ENCODE assay signal across 10 mouse cellular contexts in the genomic region with DNA sequence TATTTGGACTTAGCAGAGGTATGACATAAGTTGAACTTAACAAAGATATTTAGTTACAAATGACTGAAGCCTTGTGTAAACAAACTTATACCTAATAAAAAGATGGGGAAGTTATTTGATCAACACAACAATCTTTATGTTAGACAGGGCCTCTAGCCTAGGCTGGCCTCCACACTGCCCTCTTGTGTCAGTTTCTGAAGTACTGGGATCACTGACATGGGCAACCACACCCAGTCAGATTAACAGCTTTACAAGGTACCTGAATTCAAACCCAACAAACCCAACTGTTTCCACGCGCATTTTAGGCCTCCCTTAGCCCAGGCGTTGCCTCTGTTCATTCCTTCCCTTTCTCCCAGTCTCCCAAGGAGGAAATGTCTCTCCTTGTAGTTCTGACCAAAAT. TPM values are rescaled to one million over a fixed set of nuclear protein-coding genes. Genes with fewer than 3 reads are reported as not detected.
DNase-seq lines count a peak whose midpoint lies in the region; ATAC-seq and TF ChIP-seq lines count a peak whose summit lies in the region.
"Had no signal": no experiment of that assay in that cellular context is flagged by ENCODE, and none has a peak within 500 bp of the region (broad histone marks: within the 10 kb centered on the region; RNA-seq: fewer than 3 reads in every experiment).

No protein-coding gene starts in this region.

- TF ChIP-seq EP300 in stomach, postnatal 0 days (optimal IDR thresholded peaks at IDR 0.05) = no peak

- H3K9ac ChIP-seq in liver, adult 2 months (ENCODE audit: low read depth, low read length) = no peak overlapping the region
- no peak overlapping the region for H3K9ac ChIP-seq in liver, embryonic 11.5 days (ENCODE audit: low read depth, low read length)
- no peak overlapping the region for H3K9ac ChIP-seq in stomach, postnatal 0 days (ENCODE audit: low read length)
- no peak overlapping the region for H3K9ac ChIP-seq in neural tube, embryonic 15.5 days (replicated peaks)

- H3K36me3 ChIP-seq in liver, adult 2 months (ENCODE audit: control insufficient read depth, insufficient read depth, low read length) = no peaks in the 10 kb centered on the region
- H3K36me3 ChIP-seq in liver, embryonic 11.5 days (ENCODE audit: control insufficient read depth, insufficient read depth, low read length) = no peaks in the 10 kb centered on the region
- no peaks in the 10 kb centered on the region for H3K36me3 ChIP-seq in stomach, postnatal 0 days (ENCODE audit: control insufficient read depth, insufficient read depth, low read length)
- H3K36me3 ChIP-seq in neural tube, embryonic 15.5 days = no peaks in the 10 kb centered on the region

- no peak overlapping the region for H3K4me2 ChIP-seq in liver, embryonic 11.5 days
- H3K4me2 ChIP-seq in stomach, postnatal 0 days (replicated peaks; ENCODE audit: low read depth) = no peak overlapping the region
- no peak overlapping the region for H3K4me2 ChIP-seq in neural tube, embryonic 15.5 days
- H3K4me2 ChIP-seq: midbrain, embryonic 11.5 days had no signal

- TF ChIP-seq CTCF in liver, adult 2 months (IDR thresholded peaks at IDR 0.05; ENCODE audit: low read depth, low read length) = peak; percentile 58; the same call in 1 of the 2 replicates
- peak; percentile 65 for TF ChIP-seq CTCF in stomach, postnatal 0 days (IDR thresholded peaks at IDR 0.05; ENCODE audit: low read depth)

- peak; percentile 30 to 41 for DNase-seq in cerebellum, postnatal 10 days
- peak; percentile 45 for DNase-seq in liver, adult 2 months (ENCODE audit: extremely low read depth, low read depth, low spot score)
- DNase-seq in liver, embryonic 11.5 days (ENCODE audit: low spot score) = no peak
- peak; percentile 35 for DNase-seq in embryo, embryonic 10.5 days (ENCODE audit: low spot score)
- DNase-seq in stomach, postnatal 0 days (ENCODE audit: low spot score) = peak; percentile 46
- DNase-seq in cerebellum, adult 9-11 months = no peak

- peaks cover 12% of the 10 kb centered on the region for H3K4me1 ChIP-seq in liver, adult 2 months (ENCODE audit: control insufficient read depth, insufficient read depth, low read length)
- H3K4me1 ChIP-seq in liver, embryonic 11.5 days (replicated peaks; ENCODE audit: control insufficient read depth, insufficient read depth, low read length) = peaks cover 6% of the 10 kb centered on the region
- no peaks in the 10 kb centered on the region for H3K4me1 ChIP-seq in stomach, postnatal 0 days (replicated peaks; ENCODE audit: control insufficient read depth, insufficient read depth)
- no peaks in the 10 kb centered on the region for H3K4me1 ChIP-seq in neural tube, embryonic 15.5 days

- no peaks in the 10 kb centered on the region for H3K9me3 ChIP-seq in liver, embryonic 11.5 days (ENCODE audit: control insufficient read depth, low read length)
- H3K9me3 ChIP-seq in stomach, postnatal 0 days (ENCODE audit: control insufficient read depth, low read length) = no peaks in the 10 kb centered on the region
- H3K9me3 ChIP-seq in neural tube, embryonic 15.5 days (replicated peaks) = no peaks in the 10 kb centered on the region

- no peaks in the 10 kb centered on the region for H3K27me3 ChIP-seq in liver, adult 2 months (ENCODE audit: control insufficient read depth, insufficient read depth, low read length)
- H3K27me3 ChIP-seq in liver, embryonic 11.5 days (replicated peaks; ENCODE audit: control insufficient read depth, insufficient read depth, low read length) = no peaks in the 10 kb centered on the region
- H3K27me3 ChIP-seq in stomach, postnatal 0 days (ENCODE audit: control insufficient read depth, insufficient read depth, low read length) = no peaks in the 10 kb centered on the region
- no peaks in the 10 kb centered on the region for H3K27me3 ChIP-seq in neural tube, embryonic 15.5 days (replicated peaks)

- H3K4me3 ChIP-seq in liver, adult 2 months (ENCODE audit: insufficient read depth, low read depth, low read length) = no peak overlapping the region
- no peak overlapping the region for H3K4me3 ChIP-seq in liver, embryonic 11.5 days (ENCODE audit: low read depth, low read length)
- no peak overlapping the region for H3K4me3 ChIP-seq in stomach, postnatal 0 days (ENCODE audit: low read depth, low read length)
- no peak overlapping the region for H3K4me3 ChIP-seq in neural tube, embryonic 15.5 days (replicated peaks)

- no peak for ATAC-seq in cerebellum, adult (ENCODE audit: insufficient number of reproducible peaks, low FRiP score, low TSS enrichment)
- no peak for ATAC-seq in liver, embryonic 11.5 days (replicated peaks; ENCODE audit: low FRiP score)
- no peak for ATAC-seq in stomach, postnatal 0 days (ENCODE audit: low FRiP score, low TSS enrichment)
- no peak for ATAC-seq in neural tube, embryonic 15.5 days (ENCODE audit: low FRiP score)
- ATAC-seq: hindbrain, embryonic 16.5 days had no signal

- no peaks in the 10 kb centered on the region for H3K79me2 ChIP-seq in liver, adult 2 months (ENCODE audit: control insufficient read depth, insufficient read depth, low read length)

- TF ChIP-seq POLR2A in liver, adult 2 months (IDR thresholded peaks at IDR 0.05; ENCODE audit: extremely low read depth, insufficient read depth, low read length) = no peak

- 91% methylated on average over 3 of the region's 3 CpGs for WGBS in liver, adult 2 months
- WGBS in liver, embryonic 11.5 days = 77% methylated on average over 3 of the region's 3 CpGs
- 85% methylated on average over 3 of the region's 3 CpGs for WGBS in stomach, postnatal 0 days
- 80% methylated on average over 3 of the region's 3 CpGs for WGBS in neural tube, embryonic 15.5 days

- no peak overlapping the region; the same call in 1 of the 2 replicates for H3K27ac ChIP-seq in liver, adult 2 months (replicated peaks; ENCODE audit: insufficient read depth, low read depth, low read length)
- no peak overlapping the region for H3K27ac ChIP-seq in liver, embryonic 11.5 days (ENCODE audit: low read depth, low read length)
- no peak overlapping the region for H3K27ac ChIP-seq in stomach, postnatal 0 days (replicated peaks)
- no peak overlapping the region for H3K27ac ChIP-seq in neural tube, embryonic 15.5 days (replicated peaks)

RNA-seq across cellular contexts. Expression of gene 4921524J17Rik, which starts 28.7 kb away (rescaled TPM):
- total RNA-seq in liver, adult 2 months (2014; rRNA removed) = 6.2 and 8.6 TPM in 2 replicates
- polyA plus RNA-seq in liver, adult 2 months (2012; rRNA removed) = 2.9 TPM in 2 replicates
- 38.3 TPM in 2 replicates for polyA plus RNA-seq in liver, embryonic 11.5 days (2014; fragmentation: Nextera tagmentation; extraction: Ambion mirVana)
- 24.9 and 29.0 TPM in 2 replicates for polyA plus RNA-seq in stomach, postnatal 0 days (2015; fragmentation: Nextera tagmentation; extraction: Ambion mirVana)
- 37.4 and 37.6 TPM in 2 replicates for polyA plus RNA-seq in neural tube, embryonic 15.5 days (2015; fragmentation: Nextera tagmentation; extraction: Ambion mirVana)

RNA-seq across cellular contexts. Expression of gene Gpt2, which starts 31.0 kb away (rescaled TPM):
- total RNA-seq in liver, adult 2 months (2014; rRNA removed) = 345 and 351 TPM in 2 replicates
- polyA plus RNA-seq in liver, adult 2 months (2012; rRNA removed) = 135 and 180 TPM in 2 replicates
- polyA plus RNA-seq in liver, embryonic 11.5 days (2014; fragmentation: Nextera tagmentation; extraction: Ambion mirVana) = 25.7 and 27.0 TPM in 2 replicates
- polyA plus RNA-seq in stomach, postnatal 0 days (2015; fragmentation: Nextera tagmentation; extraction: Ambion mirVana) = 32.7 and 37.6 TPM in 2 replicates
- 51.2 and 60.2 TPM in 2 replicates for polyA plus RNA-seq in neural tube, embryonic 15.5 days (2015; fragmentation: Nextera tagmentation; extraction: Ambion mirVana)

Comparison
In these comparisons a context has a peak if more than half of its experiments do, and no peak if none do; other contexts are left out.
1. DNase-seq: peak in cerebellum, postnatal 10 days (2 of 2), liver, adult 2 months (single experiment), embryo, embryonic 10.5 days (single experiment) and stomach, postnatal 0 days (single experiment); none in liver, embryonic 11.5 days (single experiment) and cerebellum, adult 9-11 months (single experiment).